Mouse (Mus musculus) CH12.LX (cell line): Measurements from ENCODE around the gene Ado. TPM values are rescaled to one million over a fixed set of nuclear protein-coding genes. Genes with fewer than 3 reads are reported as not detected.

Experiments
- DNase-seq: peaks from one replicate; pipeline ENCODE4 v3.0.0-alpha.2; 2013; ENCODE audit errors: extremely low read depth
- H3K27ac ChIP-seq: 2 replicates; pipeline ENCODE4 v1.5.1; 2012; ENCODE audit warnings: low read depth, mild to moderate bottlenecking, control low read depth, moderate library complexity; ENCODE audit not compliant: insufficient read depth
- H3K27me3 ChIP-seq: replicated peaks from 2 replicates; pipeline ENCODE3; 2012; ENCODE audit warnings: inconsistent platforms
- H3K36me3 ChIP-seq, 2 experiments: replicated peaks in 1 of 2; 2 replicates each; pipeline versions ENCODE3 to v1.6.1; 2012; ENCODE audit warnings: inconsistent platforms in 1 of 2, low read length in 1 of 2, mild to moderate bottlenecking in 1 of 2, mixed read lengths in 1 of 2, moderate library complexity in 1 of 2; ENCODE audit not compliant: control insufficient read depth in 1 of 2, insufficient read depth in 1 of 2
- H3K4me1 ChIP-seq, 2 experiments: 2 replicates each; pipeline ENCODE4 v1.6.1; 2012; ENCODE audit warnings: inconsistent platforms in 1 of 2, moderate library complexity in 1 of 2; ENCODE audit not compliant: insufficient read depth in 2 of 2, control insufficient read depth in 1 of 2
- H3K4me2 ChIP-seq: 2 replicates; pipeline ENCODE4 v1.6.1; 2012; ENCODE audit warnings: low read depth, mild to moderate bottlenecking, control low read depth; ENCODE audit not compliant: poor library complexity, insufficient read depth, severe bottlenecking
- H3K4me3 ChIP-seq, 3 experiments: fragments of 150-350 bp in 1 of 3; sonication (generic) in 1 of 3; replicated peaks in 1 of 3; 2 replicates each; pipeline versions ENCODE3 to v1.5.1; 2011 to 2012; ENCODE audit warnings: low read depth in 2 of 3, low read length in 2 of 3, mild to moderate bottlenecking in 2 of 3, moderate library complexity in 2 of 3, control low read depth in 1 of 3, improper control_type of control experiment in 1 of 3, inconsistent platforms in 1 of 3, mixed read lengths in 1 of 3; ENCODE audit not compliant: poor library complexity in 1 of 3
- H3K79me2 ChIP-seq: replicated peaks from 2 replicates; pipeline ENCODE4 v1.6.1; 2012; ENCODE audit warnings: mild to moderate bottlenecking, moderate library complexity; ENCODE audit not compliant: control insufficient read depth, poor library complexity, insufficient read depth, severe bottlenecking; ENCODE audit errors: extremely low read depth
- H3K9ac ChIP-seq: 2 replicates; pipeline ENCODE4 v1.6.1; 2012; ENCODE audit warnings: low read depth, mild to moderate bottlenecking, control low read depth, moderate library complexity; ENCODE audit not compliant: insufficient read depth
- H3K9me3 ChIP-seq: replicated peaks from 2 replicates; pipeline ENCODE3; 2012; ENCODE audit warnings: low read length, inconsistent platforms, mixed read lengths
- CHD1 ChIP-seq: IDR thresholded peaks from 2 replicates; pipeline ENCODE4 v1.6.1; 2012; ENCODE audit warnings: low read depth, low read length, improper control_type of control experiment, inconsistent platforms
- ELF1 ChIP-seq: IDR thresholded peaks from 2 replicates; pipeline ENCODE4 v1.6.1; 2014; ENCODE audit warnings: low read depth, mild to moderate bottlenecking, inconsistent platforms, low read length, improper control_type of control experiment
- EP300 ChIP-seq: IDR thresholded peaks from 2 replicates; pipeline ENCODE4 v1.6.1; 2011; ENCODE audit warnings: low read length, improper control_type of control experiment
- HCFC1 ChIP-seq: IDR thresholded peaks from 2 replicates; pipeline ENCODE4 v1.6.1; 2012; ENCODE audit warnings: low read depth, mild to moderate bottlenecking, inconsistent platforms, low read length, improper control_type of control experiment
- IRF4 ChIP-seq: IDR thresholded peaks from 2 replicates; pipeline ENCODE4 v1.6.1; 2014; ENCODE audit warnings: low read depth, mild to moderate bottlenecking, inconsistent platforms, low read length, improper control_type of control experiment
- MAFK ChIP-seq: IDR thresholded peaks from 2 replicates; pipeline ENCODE4 v1.6.1; 2011; ENCODE audit warnings: low read length, improper control_type of control experiment; ENCODE audit not compliant: insufficient replicate concordance
- MYC ChIP-seq: IDR thresholded peaks from 2 replicates; pipeline ENCODE4 v1.6.1; 2011; ENCODE audit warnings: low read depth, mild to moderate bottlenecking, improper control_type of control experiment, low read length
- POLR2A ChIP-seq: IDR thresholded peaks from 2 replicates; pipeline ENCODE4 v1.6.1; 2011; ENCODE audit warnings: low read depth, mild to moderate bottlenecking, improper control_type of control experiment, low read length
- RAD21 ChIP-seq: IDR thresholded peaks from 2 replicates; pipeline ENCODE4 v1.6.1; 2011; ENCODE audit warnings: low read depth, mild to moderate bottlenecking, low read length, improper control_type of control experiment, moderate library complexity
- SIN3A ChIP-seq: IDR thresholded peaks from 2 replicates; pipeline ENCODE4 v1.6.1; 2012; ENCODE audit warnings: low read length, improper control_type of control experiment, inconsistent platforms
- TBP ChIP-seq: conservative IDR thresholded peaks from 2 replicates; pipeline ENCODE4 v1.6.1; 2011; ENCODE audit warnings: low read depth, low read length, improper control_type of control experiment
- TCF12 ChIP-seq: IDR thresholded peaks from 2 replicates; pipeline ENCODE4 v1.6.1; 2014; ENCODE audit warnings: low read depth, mild to moderate bottlenecking, inconsistent platforms, low read length, improper control_type of control experiment
- USF2 ChIP-seq: conservative IDR thresholded peaks from 2 replicates; pipeline ENCODE4 v1.6.1; 2011; ENCODE audit warnings: low read depth, low read length, improper control_type of control experiment
- ZKSCAN1 ChIP-seq: IDR thresholded peaks from 2 replicates; pipeline ENCODE4 v1.6.1; 2012; ENCODE audit warnings: low read depth, inconsistent platforms, low read length, improper control_type of control experiment, borderline replicate concordance
- ZMIZ1 ChIP-seq: IDR thresholded peaks from 2 replicates; pipeline ENCODE4 v1.6.1; 2012; ENCODE audit warnings: low read depth, mild to moderate bottlenecking, inconsistent platforms, low read length, improper control_type of control experiment
- ZNF384 ChIP-seq: IDR thresholded peaks from 2 replicates; pipeline ENCODE4 v1.6.1; 2012; ENCODE audit warnings: low read depth, low read length, improper control_type of control experiment, inconsistent platforms
- dilution Hi-C: fragments of 300-500 bp; cut with MboI; formaldehyde crosslinking; loops from 2 replicates; pipeline ENCODE4 v1.14.3; 2020; ENCODE audit warnings: low sequenced_read_pairs; ENCODE audit not compliant: extremely low pct_unique_long_range_greater_than_20kb, extremely low pct_ligation_motif_present
- in situ Hi-C: fragments of 300-500 bp; cut with MboI; formaldehyde crosslinking; loops from 3 replicates; pipeline ENCODE4 v1.14.3; 2019; ENCODE audit warnings: low sequenced_read_pairs, low pct_ligation_motif_present, low pct_unique_long_range_greater_than_20kb, mixed read lengths
- polyA plus RNA-seq: library from polyadenylated mRNA; unstranded; fragments of >175 nt; gene quantifications from 2 replicates; pipeline ENCODE4 v1.2.1, GENCODE M21; 2012; ENCODE audit warnings: low read depth; ENCODE audit not compliant: insufficient read length
- total RNA-seq, 2 experiments: library from RNA; depleted of rRNA; stranded (reverse); fragments of 300-350 nt in 1 of 2; fragments of >200 nt in 1 of 2; gene quantifications; 2 replicates each; pipeline ENCODE4 v1.2.3; 2012 to 2014

Gene Ado
- total and polyA plus RNA-seq, 3 experiments, result 10.3 to 14.8 (median 12.3) TPM

- TF ChIP-seq HCFC1, result peak; percentile 96
Observed at GRCm38 (mm10) chr10:67548877-67549731, at the start of gene Ado (continued).

GRCm38 (mm10) chr10:67595278-67595677 is 46.5 kb upstream of the Ado start:
- no peak overlapping the region for H3K9ac ChIP-seq
- H3K27ac ChIP-seq, result no peak overlapping the region
- peaks cover 19 to 34% of the 10 kb centered on the region in 2 experiments for H3K4me1 ChIP-seq
- no peak for TF ChIP-seq TCF12
- TF ChIP-seq TBP, result no peak
- no peak for TF ChIP-seq CHD1
- dilution Hi-C loops (no loop called here), in situ Hi-C loops (no loop called here)
- H3K4me3 ChIP-seq, result no peak overlapping the region
- H3K4me2 ChIP-seq, result no peak overlapping the region
- DNase-seq, result no peak
- H3K27me3 ChIP-seq, result no peaks in the 10 kb centered on the region
- no peaks in the 10 kb centered on the region for H3K36me3 ChIP-seq
- no peaks in the 10 kb centered on the region for H3K79me2 ChIP-seq
- H3K9me3 ChIP-seq, result no peaks in the 10 kb centered on the region

GRCm38 (mm10) chr10:67585873-67586610 is 37.3 kb upstream of the Ado start:
- H3K36me3 ChIP-seq, result no peaks in the 10 kb centered on the region
- dilution Hi-C loops, result no loop called here
- no peaks in the 10 kb centered on the region for H3K9me3 ChIP-seq
- peaks cover 15 to 28% of the 10 kb centered on the region in 2 experiments; a peak in 3 of 4 replicates for H3K4me1 ChIP-seq
- H3K9ac ChIP-seq, result no peak overlapping the region
- no peak overlapping the region for H3K4me3 ChIP-seq
- no peak overlapping the region for H3K27ac ChIP-seq
- H3K79me2 ChIP-seq, result no peaks in the 10 kb centered on the region
- no peak for DNase-seq
- H3K27me3 ChIP-seq, result no peaks in the 10 kb centered on the region
- in situ Hi-C loops, result no loop called here
- TF ChIP-seq EP300 (no peak), USF2 (no peak), ZNF384 (no peak), ZKSCAN1 (no peak), SIN3A (no peak), RAD21 (no peak), ZMIZ1 (no peak), MYC (no peak), ELF1 (no peak), POLR2A (no peak), IRF4 (no peak), MAFK (no peak)
- H3K4me2 ChIP-seq, result no peak overlapping the region
